Mouse (Mus musculus): Measurements from ENCODE around the gene Cfap100.
A peak's percentile ranks its signal among the peaks of the same experiment; 100 is the strongest.

The Cfap100 gene

GRCm38 (mm10) chr6:90428380-90428974, at the start of gene Cfap100:
Cfap100 (minus strand) TSS chr6:90428797.
- DNase-seq, result peak; percentile 79 to 91

- peak; percentile 87 to 90 for DNase-seq
Observed at GRCm38 (mm10) chr6:90476941-90477518, 48.4 kb upstream of the Cfap100 start.

- DNase-seq, result peak; percentile 72 to 82
Observed at GRCm38 (mm10) chr6:90475854-90476212, 47.2 kb upstream of the Cfap100 start.

GRCm38 (mm10) chr6:90475176-90475853, 46.7 kb upstream of the Cfap100 start:
- peak; percentile 57 to 59 for DNase-seq

- no peak for DNase-seq
Observed at GRCm38 (mm10) chr6:90474361-90474750, 45.8 kb upstream of the Cfap100 start.

- DNase-seq, result no peak
Observed at GRCm38 (mm10) chr6:90473630-90474360, 45.2 kb upstream of the Cfap100 start.

- no peak for DNase-seq
Observed at GRCm38 (mm10) chr6:90472697-90473096, 44.1 kb upstream of the Cfap100 start.

- DNase-seq, result no peak
Observed at GRCm38 (mm10) chr6:90472079-90472478, 43.5 kb upstream of the Cfap100 start.

- peak; percentile 62 to 66 for DNase-seq
Observed at GRCm38 (mm10) chr6:90470947-90471541, 42.4 kb upstream of the Cfap100 start.

GRCm38 (mm10) chr6:90470255-90470654, 41.7 kb upstream of the Cfap100 start:
- DNase-seq, result no peak

- DNase-seq, result peak; percentile 56 to 57
Observed at GRCm38 (mm10) chr6:90469041-90469440, 40.4 kb upstream of the Cfap100 start.

- DNase-seq, result no peak
Observed at GRCm38 (mm10) chr6:90468216-90468615, 39.6 kb upstream of the Cfap100 start.

GRCm38 (mm10) chr6:90466847-90467410, 38.3 kb upstream of the Cfap100 start:
- DNase-seq, result peak; percentile 64 to 78

GRCm38 (mm10) chr6:90466079-90466478, 37.5 kb upstream of the Cfap100 start:
- DNase-seq, result peak; percentile 52 to 75

GRCm38 (mm10) chr6:90465028-90465640, 36.5 kb upstream of the Cfap100 start:
- no peak for DNase-seq

GRCm38 (mm10) chr6:90463890-90464421, 35.4 kb upstream of the Cfap100 start:
- DNase-seq, result no peak

GRCm38 (mm10) chr6:90463228-90463862, 34.7 kb upstream of the Cfap100 start:
- DNase-seq, result peak; percentile 96 to 98

- DNase-seq, result peak in 1 of 2 experiments; percentile 55
Observed at GRCm38 (mm10) chr6:90462841-90463227, 34.2 kb upstream of the Cfap100 start.

GRCm38 (mm10) chr6:90462181-90462706, 33.6 kb upstream of the Cfap100 start, which contains the start of gene Klf15:
Klf15 (plus strand) TSS chr6:90462576.
- peak; percentile 89 to 93 for DNase-seq

GRCm38 (mm10) chr6:90461771-90462170, 33.2 kb upstream of the Cfap100 start:
- peak in 1 of 2 experiments; percentile 52 for DNase-seq

GRCm38 (mm10) chr6:90461181-90461580, 32.6 kb upstream of the Cfap100 start:
- DNase-seq, result peak in 1 of 2 experiments; percentile 62

Measured in kidney, postnatal 36 days (tissue).